Mouse (Mus musculus) cortical plate, adult 2 months (tissue): ENCODE measurements around the gene Reps2.

ENCODE experiments used
- CTCF ChIP-seq: fragments of 200-500 bp; IDR thresholded peaks from 2 replicates; pipeline ENCODE4 v1.5.1; 2011; ENCODE audit warnings: mild to moderate bottlenecking, control low read depth, low read length; ENCODE audit not compliant: insufficient read depth; ENCODE audit errors: extremely low read depth
- POLR2A ChIP-seq: fragments of 200-500 bp; IDR thresholded peaks from 2 replicates; pipeline ENCODE4 v1.6.1; 2011; ENCODE audit warnings: mild to moderate bottlenecking, low read length, control low read depth; ENCODE audit not compliant: insufficient read depth; ENCODE audit errors: extremely low read depth

GRCm38 (mm10) chrX:162643789-162644092 lies 292 bp upstream of the Reps2 start:
- TF ChIP-seq CTCF (no peak), POLR2A (no peak)
